Mouse (Mus musculus) NIH3T3 (cell line): ENCODE results near the gene Prune2.

Source experiments
- DNase-seq: peaks from one replicate; pipeline ENCODE4 v3.0.0-alpha.2; 2012; ENCODE audit warnings: low read depth

Gene Prune2

GRCm38 (mm10) chr19:17199059-17199458 lies 243.1 kb downstream of the Prune2 start:
- no peak for DNase-seq

GRCm38 (mm10) chr19:17207141-17207540 lies 251.2 kb downstream of the Prune2 start:
- DNase-seq, result no peak

GRCm38 (mm10) chr19:17210541-17210940 lies 254.6 kb downstream of the Prune2 start:
- peak; percentile 76 for DNase-seq

- no peak for DNase-seq
Observed at GRCm38 (mm10) chr19:17214896-17215520, 259.1 kb downstream of the Prune2 start.

- DNase-seq, result no peak
Observed at GRCm38 (mm10) chr19:17218195-17218594, 262.3 kb downstream of the Prune2 start.

GRCm38 (mm10) chr19:17223801-17224200 lies 267.9 kb downstream of the Prune2 start:
- peak; percentile 71 for DNase-seq

- DNase-seq, result no peak
Observed at GRCm38 (mm10) chr19:17225570-17226083, 269.7 kb downstream of the Prune2 start.

GRCm38 (mm10) chr19:17226096-17226495 lies 270.2 kb downstream of the Prune2 start:
- DNase-seq, result peak; percentile 19

GRCm38 (mm10) chr19:17230013-17230412 lies 274.1 kb downstream of the Prune2 start:
- no peak for DNase-seq

GRCm38 (mm10) chr19:17238471-17238870 lies 282.6 kb downstream of the Prune2 start:
- no peak for DNase-seq

GRCm38 (mm10) chr19:17240170-17241077 lies 284.5 kb downstream of the Prune2 start:
- DNase-seq, result peak; percentile 94

GRCm38 (mm10) chr19:17241206-17241605 lies 285.3 kb downstream of the Prune2 start:
- no peak for DNase-seq

- DNase-seq, result peak; percentile 57
Observed at GRCm38 (mm10) chr19:17242962-17243361, 287.0 kb downstream of the Prune2 start.

- DNase-seq, result no peak
Observed at GRCm38 (mm10) chr19:17244544-17244943, 288.6 kb downstream of the Prune2 start.

GRCm38 (mm10) chr19:17247352-17247925 lies 291.5 kb downstream of the Prune2 start:
- DNase-seq, result no peak

GRCm38 (mm10) chr19:17249691-17250090 lies 293.8 kb downstream of the Prune2 start:
- DNase-seq, result no peak

- DNase-seq, result no peak
Observed at GRCm38 (mm10) chr19:17250801-17251200, 294.9 kb downstream of the Prune2 start.

GRCm38 (mm10) chr19:17251453-17251852 lies 295.5 kb downstream of the Prune2 start:
- no peak for DNase-seq

- DNase-seq, result no peak
Observed at GRCm38 (mm10) chr19:17252845-17253244, 296.9 kb downstream of the Prune2 start.

- DNase-seq, result no peak
Observed at GRCm38 (mm10) chr19:17255511-17255910, 299.6 kb downstream of the Prune2 start.

GRCm38 (mm10) chr19:17256388-17256787 lies 300.5 kb downstream of the Prune2 start:
- peak; percentile 75 for DNase-seq

GRCm38 (mm10) chr19:17256867-17257266 lies 300.9 kb downstream of the Prune2 start:
- peak; percentile 80 for DNase-seq

- DNase-seq, result no peak
Observed at GRCm38 (mm10) chr19:17263181-17263580, 307.3 kb downstream of the Prune2 start.
